Mouse (Mus musculus): ENCODE measurements around the gene Gm19965. TPM values are rescaled to one million over a fixed set of nuclear protein-coding genes. Genes with fewer than 3 reads are reported as not detected.

Gm19965 gene
- polyA plus RNA-seq (2012; rRNA removed): not detected in 2 replicates

DNA sequence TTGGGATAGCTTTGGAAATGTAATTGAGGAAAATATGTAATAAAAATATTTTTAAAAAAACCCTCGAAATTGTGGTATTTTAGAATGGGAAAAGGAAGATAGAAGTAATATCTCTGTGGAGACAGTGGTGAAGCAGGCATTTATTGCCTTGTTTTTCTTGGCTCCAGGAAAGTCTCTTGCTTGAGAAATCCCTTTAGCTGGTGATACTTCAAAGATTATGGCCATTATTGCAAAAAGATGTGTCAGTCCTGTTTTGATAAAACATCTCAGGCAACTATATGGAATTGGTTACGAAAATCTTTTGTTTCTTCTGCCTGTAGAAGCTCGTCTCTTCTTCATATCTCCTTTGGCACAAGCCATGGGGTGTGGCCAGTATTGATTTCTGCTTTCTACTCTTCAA, at the start of gene Gm19965:
Gm19965 (plus strand) TSS at position 301 of the 400 bp plus-strand sequence.
- no peak for DNase-seq (ENCODE audit: low read depth)

DNA sequence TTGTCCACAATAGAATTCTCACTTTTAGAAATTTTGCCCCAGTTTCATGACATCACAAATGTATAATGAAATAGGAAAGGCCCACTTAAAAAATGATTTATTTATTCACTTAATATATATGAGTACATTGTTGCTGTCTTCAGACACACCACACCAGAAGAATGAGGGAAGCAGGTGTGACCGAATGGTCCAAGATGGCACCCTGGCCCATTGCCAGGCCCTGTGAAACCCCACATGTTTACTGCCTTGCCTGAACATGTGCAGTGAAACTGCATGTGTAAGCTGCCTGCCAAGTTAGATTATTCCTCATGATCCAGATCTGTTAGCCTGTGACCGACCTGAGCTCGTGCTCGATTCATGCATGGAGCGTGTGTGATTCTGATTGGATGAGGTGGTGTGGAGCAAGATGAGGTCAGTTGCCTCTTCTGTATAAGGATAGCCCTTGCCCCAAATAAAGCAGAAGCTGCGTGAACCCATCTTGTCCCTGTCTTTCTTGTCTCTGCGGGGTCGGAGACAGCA, 20.3 kb upstream of the Gm19965 start:
- no peak for DNase-seq (ENCODE audit: low read depth)
